Mouse (Mus musculus): Measurements from ENCODE around the gene Rasgrf2. TPM values are rescaled to one million over a fixed set of nuclear protein-coding genes. Genes with fewer than 3 reads are reported as not detected.

The Rasgrf2 gene
- polyA plus RNA-seq, 1 experiment: 0.45 TPM

DNA sequence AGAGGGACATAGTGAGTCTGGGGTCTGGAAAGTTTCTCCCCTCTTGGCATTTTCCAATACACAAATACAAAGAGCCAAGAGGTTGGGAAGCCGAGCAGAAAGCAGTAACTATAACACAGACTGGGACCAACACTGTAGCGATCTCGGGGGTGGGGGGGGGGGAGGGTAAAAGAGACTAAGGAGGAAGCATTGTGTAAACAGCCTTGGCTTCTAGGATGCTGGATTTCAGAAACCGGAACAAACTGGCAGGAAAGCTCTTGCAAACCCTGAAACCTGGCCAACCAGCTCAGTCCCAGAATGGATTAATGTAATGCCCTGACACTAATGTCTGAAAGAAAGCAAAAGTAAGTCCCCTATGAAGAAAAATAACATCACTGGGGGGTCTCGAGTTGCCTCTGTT is 11.8 kb downstream of the Rasgrf2 start:
- TF ChIP-seq POLR2A (IDR thresholded peaks at IDR 0.05; ENCODE audit: borderline replicate concordance, control insufficient read depth, low read depth, low read length): no peak
- TF ChIP-seq CTCF (IDR thresholded peaks at IDR 0.05; ENCODE audit: control insufficient read depth, insufficient read depth, low read length): no peak
- H3K4me3 ChIP-seq (replicated peaks; ENCODE audit: control insufficient read depth, low read depth, low read length): no peak overlapping the region
- 45% methylated on average over 5 of the region's 5 CpGs for WGBS
- H3K4me1 ChIP-seq (ENCODE audit: control insufficient read depth, insufficient read depth, low read length): no peaks in the 10 kb centered on the region
- no peak overlapping the region for H3K27ac ChIP-seq (ENCODE audit: control insufficient read depth, insufficient read depth, low read depth, low read length, poor library complexity)

DNA sequence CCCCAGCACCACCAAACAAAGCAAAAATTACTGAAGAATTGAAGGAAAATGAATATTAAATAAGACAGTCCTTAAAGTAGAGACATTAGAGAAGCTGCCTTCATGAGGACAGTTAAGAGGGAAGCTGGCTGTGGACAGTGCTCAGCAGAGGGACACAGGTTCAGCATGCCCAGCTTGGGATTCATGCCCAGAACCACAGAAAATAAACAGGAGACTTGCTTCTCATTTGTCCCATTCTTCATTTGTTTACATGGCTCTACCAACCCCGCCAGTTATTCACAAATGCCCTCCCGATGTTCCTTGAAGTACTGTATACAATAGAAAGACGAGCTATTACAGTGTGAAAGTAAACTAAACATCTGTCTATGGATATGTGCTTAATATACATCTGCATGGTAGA is 17.4 kb downstream of the Rasgrf2 start:
- Histone ChIP-seq H3K27ac (ENCODE audit: control insufficient read depth, insufficient read depth, low read depth, low read length, poor library complexity) (no peak overlapping the region), H3K4me3 (replicated peaks; ENCODE audit: control insufficient read depth, low read depth, low read length) (no peak overlapping the region), H3K4me1 (ENCODE audit: control insufficient read depth, insufficient read depth, low read length) (no peaks in the 10 kb centered on the region)
- 61% methylated on average over 3 of the region's 3 CpGs for WGBS
- TF ChIP-seq POLR2A (IDR thresholded peaks at IDR 0.05; ENCODE audit: borderline replicate concordance, control insufficient read depth, low read depth, low read length): no peak
- TF ChIP-seq CTCF (IDR thresholded peaks at IDR 0.05; ENCODE audit: control insufficient read depth, insufficient read depth, low read length): no peak

DNA sequence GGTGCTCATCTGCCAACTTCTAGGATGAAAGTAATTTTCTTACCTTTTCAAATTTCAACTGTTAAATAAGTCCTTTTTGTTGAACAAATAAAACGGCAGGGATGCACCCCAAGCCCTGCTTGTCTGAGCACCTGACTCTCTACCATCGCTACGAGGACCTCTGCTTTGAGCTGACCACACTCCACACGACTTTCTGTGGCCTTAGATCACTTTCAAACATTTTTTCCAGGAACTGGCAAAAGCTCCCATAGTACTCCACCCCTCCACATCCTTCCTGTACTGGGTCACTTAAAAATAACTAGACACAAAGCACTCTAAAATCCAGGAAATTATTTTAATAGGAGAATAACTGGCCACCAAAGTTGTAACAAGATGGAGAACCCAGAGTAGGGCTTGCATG is 23.2 kb downstream of the Rasgrf2 start:
- 37% methylated on average over 4 of the region's 4 CpGs for WGBS
- H3K4me1 ChIP-seq (ENCODE audit: control insufficient read depth, insufficient read depth, low read length): no peaks in the 10 kb centered on the region
- no peak overlapping the region for H3K4me3 ChIP-seq (replicated peaks; ENCODE audit: control insufficient read depth, low read depth, low read length)
- no peak overlapping the region for H3K27ac ChIP-seq (ENCODE audit: control insufficient read depth, insufficient read depth, low read depth, low read length, poor library complexity)
- no peak for TF ChIP-seq POLR2A (IDR thresholded peaks at IDR 0.05; ENCODE audit: borderline replicate concordance, control insufficient read depth, low read depth, low read length)
- TF ChIP-seq CTCF (IDR thresholded peaks at IDR 0.05; ENCODE audit: control insufficient read depth, insufficient read depth, low read length): no peak

DNA sequence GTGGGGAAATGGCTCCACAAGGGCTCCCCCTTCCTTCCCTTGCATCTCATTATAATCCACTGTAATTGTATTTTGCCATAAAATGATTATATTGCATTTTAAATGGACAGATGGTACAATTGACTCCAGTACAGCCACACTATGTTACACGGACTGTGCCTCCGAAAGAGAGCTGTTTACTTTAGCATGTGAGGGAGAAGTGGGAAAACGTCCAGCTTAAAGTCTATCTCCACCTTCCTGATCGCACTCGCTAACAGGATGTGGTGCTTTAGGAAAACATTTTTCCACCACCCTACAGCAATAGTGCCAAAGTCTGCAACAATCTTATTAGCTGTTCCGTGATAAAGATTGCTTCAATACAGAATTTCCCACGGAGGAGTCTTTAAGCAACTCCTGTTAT is 27.2 kb downstream of the Rasgrf2 start:
- no peak for TF ChIP-seq CTCF (IDR thresholded peaks at IDR 0.05; ENCODE audit: control insufficient read depth, insufficient read depth, low read length)
- no peak for TF ChIP-seq POLR2A (IDR thresholded peaks at IDR 0.05; ENCODE audit: borderline replicate concordance, control insufficient read depth, low read depth, low read length)
- WGBS: 49% methylated on average over 7 of the region's 7 CpGs
- Histone ChIP-seq H3K4me1 (ENCODE audit: control insufficient read depth, insufficient read depth, low read length) (no peaks in the 10 kb centered on the region), H3K4me3 (replicated peaks; ENCODE audit: control insufficient read depth, low read depth, low read length) (no peak overlapping the region), H3K27ac (ENCODE audit: control insufficient read depth, insufficient read depth, low read depth, low read length, poor library complexity) (no peak overlapping the region)

DNA sequence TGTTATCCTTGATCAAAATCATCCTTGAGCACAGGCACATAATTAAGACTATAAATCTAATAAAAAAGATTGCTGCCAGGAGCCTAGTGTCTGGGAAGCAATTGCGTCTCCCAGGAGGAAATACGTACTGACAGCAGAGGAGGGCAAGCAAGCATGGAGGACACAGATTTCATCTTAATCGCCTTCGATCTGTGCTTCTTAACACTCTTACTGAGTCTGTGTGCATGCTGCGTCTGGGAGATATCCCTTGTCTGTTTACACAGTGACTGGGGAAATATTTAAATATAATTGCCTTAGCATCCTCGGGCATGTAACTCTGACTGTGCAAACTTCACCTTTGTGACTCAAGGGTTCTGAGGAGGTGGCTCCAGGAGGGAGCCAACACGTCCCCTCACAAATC is 33.0 kb downstream of the Rasgrf2 start:
- no peak overlapping the region for H3K27ac ChIP-seq (ENCODE audit: control insufficient read depth, insufficient read depth, low read depth, low read length, poor library complexity)
- 65% methylated on average over 7 of the region's 7 CpGs for WGBS
- H3K4me1 ChIP-seq (ENCODE audit: control insufficient read depth, insufficient read depth, low read length): no peaks in the 10 kb centered on the region
- no peak for TF ChIP-seq POLR2A (IDR thresholded peaks at IDR 0.05; ENCODE audit: borderline replicate concordance, control insufficient read depth, low read depth, low read length)
- no peak for TF ChIP-seq CTCF (IDR thresholded peaks at IDR 0.05; ENCODE audit: control insufficient read depth, insufficient read depth, low read length)
- no peak overlapping the region for H3K4me3 ChIP-seq (replicated peaks; ENCODE audit: control insufficient read depth, low read depth, low read length)

DNA sequence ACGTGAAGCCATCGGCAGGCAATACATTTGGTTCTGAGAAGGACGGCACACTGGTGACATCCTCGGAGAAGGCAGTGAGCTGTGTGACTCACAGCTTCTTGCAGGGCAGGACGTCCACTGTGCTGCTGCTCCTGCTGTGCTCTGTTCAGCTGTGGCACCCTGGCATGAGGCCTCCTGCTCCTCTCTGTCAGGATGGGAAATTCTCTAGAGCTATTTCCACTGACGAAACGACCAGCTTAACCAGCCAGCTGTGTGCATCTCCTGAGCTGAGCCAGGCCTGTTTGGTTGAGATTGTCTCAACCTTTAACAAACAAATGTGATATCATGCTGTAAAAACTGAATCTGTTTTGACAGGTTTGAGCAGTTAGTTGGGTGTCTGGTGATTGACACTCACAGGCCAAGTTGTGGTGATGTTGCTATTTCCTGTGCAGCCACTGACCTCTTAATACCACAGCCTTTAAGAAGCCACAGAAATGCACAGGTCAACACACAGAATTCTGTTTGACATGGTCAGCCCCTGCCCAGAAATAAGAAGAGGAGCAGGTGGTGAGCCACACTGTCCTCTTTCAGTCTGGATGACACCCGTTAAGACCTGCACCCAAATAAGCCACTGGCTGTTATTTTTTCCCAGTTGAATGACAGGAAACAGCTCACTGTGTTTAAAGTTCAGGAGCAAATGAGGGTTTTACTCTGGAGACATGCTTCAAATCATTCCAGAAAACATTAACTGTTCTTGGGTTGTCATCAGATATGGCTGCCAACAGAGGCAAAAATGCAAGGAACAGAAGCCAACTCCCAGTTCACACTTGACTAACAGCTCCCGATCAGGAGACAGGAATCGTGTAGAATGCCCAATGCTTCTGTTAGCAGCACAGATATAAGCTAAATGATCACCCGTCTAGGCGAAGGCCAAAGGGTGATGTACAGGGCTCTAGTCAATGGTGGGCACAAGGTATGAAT is 36.0 kb downstream of the Rasgrf2 start:
- no peaks in the 10 kb centered on the region for H3K4me1 ChIP-seq (ENCODE audit: control insufficient read depth, insufficient read depth, low read length)
- H3K4me3 ChIP-seq (replicated peaks; ENCODE audit: control insufficient read depth, low read depth, low read length): no peak overlapping the region
- TF ChIP-seq POLR2A (IDR thresholded peaks at IDR 0.05; ENCODE audit: borderline replicate concordance, control insufficient read depth, low read depth, low read length): no peak
- no peak overlapping the region for H3K27ac ChIP-seq (ENCODE audit: control insufficient read depth, insufficient read depth, low read depth, low read length, poor library complexity)
- WGBS: 65% methylated on average over 12 of the region's 12 CpGs

DNA sequence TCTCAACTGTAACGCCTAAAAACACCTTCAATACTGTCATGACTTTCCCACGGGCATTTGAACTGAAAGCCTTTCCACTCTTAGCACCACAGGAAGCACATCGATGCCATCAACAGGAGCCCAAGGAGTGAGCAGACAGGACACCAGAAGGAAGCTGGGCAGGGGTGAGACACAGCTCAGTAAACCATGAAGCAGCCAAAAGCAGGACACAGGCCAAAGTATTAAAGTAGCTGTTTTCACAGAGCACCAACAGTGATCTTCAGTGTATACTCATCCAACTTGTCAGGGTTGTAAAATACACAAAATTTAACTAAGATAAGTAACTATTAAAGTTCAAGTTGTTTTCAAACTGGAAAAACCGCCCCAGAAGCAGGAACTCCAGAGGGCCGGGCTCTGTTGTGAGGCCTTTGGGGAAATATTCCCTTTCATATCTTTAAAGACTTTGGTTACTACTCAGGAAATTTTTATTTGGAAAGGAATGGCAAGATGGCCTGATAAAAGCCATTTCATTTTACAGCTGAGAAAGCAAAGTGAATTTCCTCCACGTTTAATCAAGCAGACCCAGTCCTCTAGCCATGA is 37.7 kb downstream of the Rasgrf2 start:
- H3K4me1 ChIP-seq (ENCODE audit: control insufficient read depth, insufficient read depth, low read length): no peaks in the 10 kb centered on the region
- 78% methylated on average over 6 of the region's 6 CpGs for WGBS
- no peak overlapping the region for H3K4me3 ChIP-seq (replicated peaks; ENCODE audit: control insufficient read depth, low read depth, low read length)
- no peak overlapping the region for H3K27ac ChIP-seq (ENCODE audit: control insufficient read depth, insufficient read depth, low read depth, low read length, poor library complexity)
- TF ChIP-seq POLR2A (IDR thresholded peaks at IDR 0.05; ENCODE audit: borderline replicate concordance, control insufficient read depth, low read depth, low read length) (no peak), CTCF (IDR thresholded peaks at IDR 0.05; ENCODE audit: control insufficient read depth, insufficient read depth, low read length) (0 out of 2 replicates have a peak, but pooled peaks have one; percentile 2)

DNA sequence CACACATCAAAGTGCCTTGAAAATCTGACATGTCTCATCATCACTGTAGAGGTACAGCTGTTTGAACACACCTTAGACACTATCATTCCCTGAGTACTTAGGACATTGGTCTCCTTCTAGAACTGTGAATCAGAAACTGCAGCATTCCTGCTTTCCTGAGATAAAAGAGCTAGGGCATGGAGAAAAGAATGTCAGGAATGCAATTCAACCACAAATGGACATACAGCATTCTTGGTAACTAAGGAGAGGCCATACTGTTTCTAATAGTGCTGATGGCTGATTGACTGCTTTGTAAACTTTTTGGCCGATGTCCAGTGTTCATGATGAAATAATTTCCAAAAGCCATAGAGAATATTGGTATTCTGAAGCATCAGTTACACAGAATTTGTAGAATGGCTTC is 58.3 kb downstream of the Rasgrf2 start:
- H3K27ac ChIP-seq (ENCODE audit: control insufficient read depth, insufficient read depth, low read depth, low read length, poor library complexity): no peak overlapping the region
- 89% methylated on average over 1 of the region's 1 CpGs for WGBS
- TF ChIP-seq POLR2A (IDR thresholded peaks at IDR 0.05; ENCODE audit: borderline replicate concordance, control insufficient read depth, low read depth, low read length) (no peak), CTCF (IDR thresholded peaks at IDR 0.05; ENCODE audit: control insufficient read depth, insufficient read depth, low read length) (no peak)
- H3K4me3 ChIP-seq (replicated peaks; ENCODE audit: control insufficient read depth, low read depth, low read length): no peak overlapping the region
- no peaks in the 10 kb centered on the region for H3K4me1 ChIP-seq (ENCODE audit: control insufficient read depth, insufficient read depth, low read length)

All from bone marrow, adult 2 months (tissue).